Mouse (Mus musculus): ENCODE data around the gene 1700003E16Rik. TPM values are rescaled to one million over a fixed set of nuclear protein-coding genes. Genes with fewer than 3 reads are reported as not detected.

The 1700003E16Rik gene
- polyA plus RNA-seq, 1 experiment from 2014 or later: 0.96 TPM

- no peak for TF ChIP-seq CTCF (IDR thresholded peaks at IDR 0.05; ENCODE audit: low read depth)
- 47% methylated on average over 11 of the region's 11 CpGs for whole genome bisulfite sequencing
- Histone ChIP-seq H3K4me3 (ENCODE audit: low read depth, low read length) (no peak overlapping the region), H3K36me3 (ENCODE audit: insufficient read depth) (peaks cover 30% of the 10 kb centered on the region), H3K4me2 (no peak overlapping the region), H3K27ac (ENCODE audit: low read depth) (no peak overlapping the region), H3K9ac (no peak overlapping the region), H3K9me3 (ENCODE audit: low read depth, low read length) (no peaks in the 10 kb centered on the region), H3K4me1 (ENCODE audit: insufficient read depth) (peaks cover 14% of the 10 kb centered on the region), H3K27me3 (ENCODE audit: insufficient read depth, low read length) (no peaks in the 10 kb centered on the region)
- DNase-seq (no peak), ATAC-seq (ENCODE audit: insufficient read depth) (no peak)
Measured at GRCm38 (mm10) chr6:83142886-83143285, 13.3 kb upstream of the 1700003E16Rik start.

- TF ChIP-seq CTCF (IDR thresholded peaks at IDR 0.05; ENCODE audit: low read depth): no peak
- Histone ChIP-seq H3K4me3 (ENCODE audit: low read depth, low read length) (no peak overlapping the region), H3K9me3 (ENCODE audit: low read depth, low read length) (no peaks in the 10 kb centered on the region), H3K4me1 (ENCODE audit: insufficient read depth) (peaks cover 8% of the 10 kb centered on the region), H3K36me3 (ENCODE audit: insufficient read depth) (peaks cover 45% of the 10 kb centered on the region), H3K27ac (ENCODE audit: low read depth) (no peak overlapping the region), H3K4me2 (no peak overlapping the region), H3K27me3 (ENCODE audit: insufficient read depth, low read length) (no peaks in the 10 kb centered on the region), H3K9ac (no peak overlapping the region)
- DNase-seq (no peak), ATAC-seq (ENCODE audit: insufficient read depth) (no peak)
- 67% methylated on average over 2 of the region's 2 CpGs for WGBS
Measured at GRCm38 (mm10) chr6:83145209-83145608, 11.0 kb upstream of the 1700003E16Rik start.

DNA sequence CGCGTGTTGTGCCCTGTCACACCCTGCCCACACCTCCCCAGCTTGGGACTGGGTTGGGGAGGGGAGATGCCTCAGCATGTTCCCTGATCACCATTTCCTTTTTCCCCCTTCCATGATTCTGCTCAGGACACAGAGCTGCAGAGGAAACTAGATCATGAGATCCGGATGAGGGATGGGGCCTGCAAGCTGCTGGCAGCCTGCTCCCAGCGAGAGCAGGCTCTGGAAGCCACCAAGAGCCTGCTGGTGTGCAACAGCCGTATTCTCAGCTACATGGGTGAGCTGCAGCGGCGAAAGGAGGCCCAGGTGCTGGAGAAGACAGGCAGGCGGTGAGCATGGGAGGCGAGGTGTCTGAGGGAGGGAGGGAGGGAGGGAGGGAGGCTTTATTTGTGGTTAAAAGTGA is 10.4 kb upstream of the 1700003E16Rik start:
- H3K27me3 ChIP-seq (ENCODE audit: insufficient read depth, low read length): no peaks in the 10 kb centered on the region
- no peaks in the 10 kb centered on the region for H3K9me3 ChIP-seq (ENCODE audit: low read depth, low read length)
- ATAC-seq (ENCODE audit: insufficient read depth) (no peak), DNase-seq (no peak)
- no peak for TF ChIP-seq CTCF (IDR thresholded peaks at IDR 0.05; ENCODE audit: low read depth)
- no peak overlapping the region for H3K4me3 ChIP-seq (ENCODE audit: low read depth, low read length)
- no peak overlapping the region for H3K4me2 ChIP-seq
- H3K4me1 ChIP-seq (ENCODE audit: insufficient read depth): peaks cover 8% of the 10 kb centered on the region
- no peak overlapping the region; the same call in 1 of the 2 replicates for H3K9ac ChIP-seq
- peaks cover 49% of the 10 kb centered on the region for H3K36me3 ChIP-seq (ENCODE audit: insufficient read depth)
- H3K27ac ChIP-seq (ENCODE audit: low read depth): peak overlapping the region; percentile 24; the same call in 1 of the 2 replicates
- WGBS: 49% methylated on average over 9 of the region's 9 CpGs

DNA sequence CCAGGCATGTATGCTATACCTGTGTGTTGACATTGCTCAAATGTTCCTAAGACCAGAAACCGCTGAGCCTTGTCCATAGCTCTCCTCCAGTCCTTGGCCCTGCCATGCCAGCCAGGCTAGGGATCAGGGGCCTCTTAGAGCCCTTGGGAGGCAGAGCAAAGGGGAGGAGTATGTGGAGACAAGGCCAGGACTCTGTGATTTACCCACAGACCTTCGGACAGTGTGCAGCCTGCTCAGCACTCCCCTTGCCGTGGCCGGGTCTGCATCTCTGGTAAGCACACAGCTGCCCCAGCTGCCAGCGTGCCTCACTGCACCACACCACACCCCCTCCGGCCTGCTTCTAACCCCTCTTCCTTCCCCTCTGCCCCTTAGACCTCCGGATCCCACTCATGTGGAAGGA is 8.9 kb upstream of the 1700003E16Rik start:
- Histone ChIP-seq H3K4me1 (ENCODE audit: insufficient read depth) (peaks cover 3% of the 10 kb centered on the region; the same call in 1 of the 2 replicates), H3K9ac (no peak overlapping the region), H3K27me3 (ENCODE audit: insufficient read depth, low read length) (no peaks in the 10 kb centered on the region), H3K9me3 (ENCODE audit: low read depth, low read length) (no peaks in the 10 kb centered on the region), H3K36me3 (ENCODE audit: insufficient read depth) (peaks cover 62% of the 10 kb centered on the region), H3K4me3 (ENCODE audit: low read depth, low read length) (no peak overlapping the region), H3K4me2 (no peak overlapping the region), H3K27ac (ENCODE audit: low read depth) (no peak overlapping the region)
- 62% methylated on average over 7 of the region's 7 CpGs for WGBS
- DNase-seq: no peak
- no peak for TF ChIP-seq CTCF (IDR thresholded peaks at IDR 0.05; ENCODE audit: low read depth)
- no peak for ATAC-seq (ENCODE audit: insufficient read depth)

GRCm38 (mm10) chr6:83151721-83152120 is 4.5 kb upstream of the 1700003E16Rik start:
- WGBS: 27% methylated on average over 8 of the region's 8 CpGs
- H3K4me1 ChIP-seq (ENCODE audit: insufficient read depth): 0 out of 2 replicates have a peak, but pooled peaks cover 4% of the 10 kb centered on the region
- DNase-seq: no peak
- no peak for ATAC-seq (ENCODE audit: insufficient read depth)
- no peaks in the 10 kb centered on the region; the same call in 1 of the 2 replicates for H3K27me3 ChIP-seq (ENCODE audit: insufficient read depth, low read length)
- H3K27ac ChIP-seq (ENCODE audit: low read depth): peak overlapping the region; percentile 30; the same call in 1 of the 2 replicates
- H3K36me3 ChIP-seq (ENCODE audit: insufficient read depth): peaks cover 61% of the 10 kb centered on the region
- no peak overlapping the region for H3K9ac ChIP-seq
- H3K9me3 ChIP-seq (ENCODE audit: low read depth, low read length): no peaks in the 10 kb centered on the region
- TF ChIP-seq CTCF (IDR thresholded peaks at IDR 0.05; ENCODE audit: low read depth): no peak
- H3K4me3 ChIP-seq (ENCODE audit: low read depth, low read length): no peak overlapping the region
- no peak overlapping the region for H3K4me2 ChIP-seq

DNA sequence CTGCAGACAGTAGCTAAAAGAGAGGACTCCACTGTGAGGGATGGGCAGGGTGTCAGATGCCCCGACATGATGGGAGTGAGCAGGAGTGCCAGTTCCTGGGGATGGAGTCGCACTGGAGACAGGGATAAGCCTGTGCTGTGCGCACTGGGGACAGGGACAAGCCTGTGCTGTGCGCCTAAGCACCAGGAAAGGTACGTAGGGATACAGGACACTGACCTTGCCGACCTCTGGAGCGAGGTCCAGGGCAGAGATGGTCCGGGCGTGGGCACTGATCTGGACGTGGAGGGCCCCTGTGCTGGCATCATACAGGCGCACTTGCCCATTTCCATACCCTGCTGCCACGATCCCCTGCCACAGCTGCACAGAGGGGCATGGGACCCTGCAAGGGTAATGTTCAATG is 3.2 kb upstream of the 1700003E16Rik start:
- ATAC-seq (ENCODE audit: insufficient read depth) (no peak), DNase-seq (no peak)
- TF ChIP-seq CTCF (IDR thresholded peaks at IDR 0.05; ENCODE audit: low read depth): no peak
- H3K4me1 ChIP-seq (ENCODE audit: insufficient read depth): 0 out of 2 replicates have a peak, but pooled peaks cover 4% of the 10 kb centered on the region
- H3K27me3 ChIP-seq (ENCODE audit: insufficient read depth, low read length): no peaks in the 10 kb centered on the region; the same call in 1 of the 2 replicates
- H3K27ac ChIP-seq (ENCODE audit: low read depth): no peak overlapping the region
- 81% methylated on average over 12 of the region's 12 CpGs for WGBS
- H3K36me3 ChIP-seq (ENCODE audit: insufficient read depth): peaks cover 48% of the 10 kb centered on the region
- H3K9me3 ChIP-seq (ENCODE audit: low read depth, low read length): no peaks in the 10 kb centered on the region
- no peak overlapping the region for H3K4me2 ChIP-seq
- no peak overlapping the region for H3K9ac ChIP-seq
- no peak overlapping the region for H3K4me3 ChIP-seq (ENCODE audit: low read depth, low read length)

DNA sequence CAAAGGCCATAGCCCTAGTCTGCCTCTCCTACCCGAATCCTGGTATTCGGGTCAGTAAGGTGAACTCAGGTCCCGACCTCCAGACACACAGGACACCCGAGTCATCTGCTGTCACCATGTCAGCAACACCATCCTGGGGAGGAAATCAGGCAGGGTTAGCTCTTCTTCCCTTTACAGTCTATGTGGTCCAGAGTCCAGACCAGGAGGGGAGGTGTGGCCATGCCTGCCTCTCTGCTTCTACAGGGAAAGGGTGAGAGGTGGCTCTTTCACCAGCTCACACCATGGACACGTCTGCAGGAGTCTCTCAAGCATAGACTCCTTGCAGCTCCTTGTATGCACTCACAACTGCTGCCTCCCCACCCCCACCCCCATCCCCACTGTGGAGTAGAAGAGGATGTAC is 2.7 kb upstream of the 1700003E16Rik start:
- H3K4me2 ChIP-seq: no peak overlapping the region
- no peak for TF ChIP-seq CTCF (IDR thresholded peaks at IDR 0.05; ENCODE audit: low read depth)
- 0 out of 2 replicates have a peak, but pooled peaks cover 4% of the 10 kb centered on the region for H3K4me1 ChIP-seq (ENCODE audit: insufficient read depth)
- H3K9me3 ChIP-seq (ENCODE audit: low read depth, low read length): no peaks in the 10 kb centered on the region
- no peak for ATAC-seq (ENCODE audit: insufficient read depth)
- H3K4me3 ChIP-seq (ENCODE audit: low read depth, low read length): no peak overlapping the region
- H3K27ac ChIP-seq (ENCODE audit: low read depth): no peak overlapping the region
- no peak for DNase-seq
- peaks cover 43% of the 10 kb centered on the region for H3K36me3 ChIP-seq (ENCODE audit: insufficient read depth)
- WGBS: 54% methylated on average over 5 of the region's 5 CpGs
- no peak overlapping the region for H3K9ac ChIP-seq
- H3K27me3 ChIP-seq (ENCODE audit: insufficient read depth, low read length): no peaks in the 10 kb centered on the region; the same call in 1 of the 2 replicates

Measured in lung, embryonic 14.5 days (tissue).